In the genomic region with DNA sequence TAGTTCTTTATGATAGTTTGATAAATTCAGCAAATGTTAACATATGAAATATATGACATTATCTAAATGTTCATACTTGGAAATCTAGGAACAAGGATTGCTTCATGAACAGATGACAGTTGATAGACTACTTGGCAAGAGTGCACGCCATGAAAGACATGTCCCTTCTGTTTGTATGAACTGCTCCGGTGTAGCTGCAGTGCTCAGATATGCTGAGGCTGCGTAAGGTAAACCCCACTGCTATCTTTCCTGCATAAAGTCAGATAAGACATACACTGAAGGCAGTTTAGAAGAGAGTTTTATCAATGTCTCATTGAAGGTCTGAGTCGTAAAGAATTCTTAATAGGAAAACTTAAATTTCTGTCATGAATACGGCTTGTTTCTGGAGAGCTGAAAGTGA, we compare ENCODE assay signal across 29 mouse cellular contexts. TPM values are rescaled to one million over a fixed set of nuclear protein-coding genes. Genes with fewer than 3 reads are reported as not detected.
DNase-seq lines count a peak whose midpoint lies in the region; ATAC-seq and TF ChIP-seq lines count a peak whose summit lies in the region.
"Had no signal": no experiment of that assay in that cellular context is flagged by ENCODE, and none has a peak within 500 bp of the region (broad histone marks: within the 10 kb centered on the region; RNA-seq: fewer than 3 reads in every experiment).

No protein-coding gene starts in this region.

- 88% methylated on average over 5 of the region's 5 CpGs for WGBS in stomach, embryonic 15.5 days
- WGBS in stomach, postnatal 0 days, result 90% methylated on average over 5 of the region's 5 CpGs
- WGBS in liver, embryonic 14.5 days (ENCODE audit: insufficient replicate concordance), result 20% methylated on average over 5 of the region's 5 CpGs

- TF ChIP-seq CTCF in stomach, postnatal 0 days (IDR thresholded peaks at IDR 0.05; ENCODE audit: low read depth), result no peak
- no peak for TF ChIP-seq CTCF in liver, embryonic 14.5 days (IDR thresholded peaks at IDR 0.05; ENCODE audit: low read depth)

- peak; percentile 84; the same call in 1 of the 2 replicates for ATAC-seq in stomach, embryonic 15.5 days (ENCODE audit: insufficient read depth, low FRiP score, low read depth)
- no peak for ATAC-seq in stomach, postnatal 0 days (ENCODE audit: low FRiP score, low TSS enrichment)
- ATAC-seq in erythroid progenitor cell, adult 5-6 weeks (replicated peaks; ENCODE audit: low FRiP score, poor library complexity, severe bottlenecking), result peak; percentile 79
- ATAC-seq in liver, embryonic 14.5 days (ENCODE audit: insufficient read depth), result peak; percentile 97
- peak; percentile 99 for ATAC-seq in megakaryocyte-erythroid progenitor cell, adult 5-6 weeks (replicated peaks; ENCODE audit: low FRiP score, low TSS enrichment, poor library complexity, severe bottlenecking)
- ATAC-seq: forebrain, embryonic 14.5 days; inflammation-experienced regulatory T-cells, adult 6 months; midbrain, embryonic 16.5 days had no signal

- no peak overlapping the region for H3K4me2 ChIP-seq in stomach, embryonic 15.5 days
- no peak overlapping the region for H3K4me2 ChIP-seq in stomach, postnatal 0 days (replicated peaks; ENCODE audit: low read depth)
- H3K4me2 ChIP-seq in liver, embryonic 14.5 days (ENCODE audit: low read depth), result peak overlapping the region; percentile 46
- H3K4me2 ChIP-seq: embryonic facial prominence, embryonic 13.5 days; heart, embryonic 13.5 days; hindbrain, embryonic 13.5 days; lung, embryonic 14.5 days had no signal

- H3K27me3 ChIP-seq in stomach, embryonic 15.5 days (replicated peaks), result no peaks in the 10 kb centered on the region
- H3K27me3 ChIP-seq in stomach, postnatal 0 days (ENCODE audit: control insufficient read depth, insufficient read depth, low read length), result no peaks in the 10 kb centered on the region
- H3K27me3 ChIP-seq in liver, embryonic 14.5 days (ENCODE audit: control insufficient read depth, insufficient read depth, low read length), result no peaks in the 10 kb centered on the region
- H3K27me3 ChIP-seq: embryonic facial prominence, embryonic 13.5 days; heart, embryonic 13.5 days; hindbrain, embryonic 13.5 days had no signal

- no peaks in the 10 kb centered on the region for H3K4me1 ChIP-seq in stomach, embryonic 15.5 days
- no peaks in the 10 kb centered on the region for H3K4me1 ChIP-seq in stomach, postnatal 0 days (replicated peaks; ENCODE audit: control insufficient read depth, insufficient read depth)
- H3K4me1 ChIP-seq in liver, embryonic 14.5 days (replicated peaks; ENCODE audit: control insufficient read depth in 2 of 2, insufficient read depth in 2 of 2, low read length in 1 of 2), result peaks cover 3 to 14% of the 10 kb centered on the region in 2 experiments; a peak in 3 of 4 replicates
- H3K4me1 ChIP-seq: embryonic facial prominence, embryonic 13.5 days; heart, embryonic 13.5 days; hindbrain, embryonic 13.5 days; midbrain, embryonic 10.5 days had no signal

- H3K9ac ChIP-seq in stomach, embryonic 15.5 days, result no peak overlapping the region
- H3K9ac ChIP-seq in stomach, postnatal 0 days (ENCODE audit: low read length), result no peak overlapping the region
- peak overlapping the region; percentile 13; the same call in 1 of the 2 replicates for H3K9ac ChIP-seq in liver, embryonic 14.5 days (replicated peaks)
- H3K9ac ChIP-seq: embryonic facial prominence, embryonic 13.5 days; heart, embryonic 13.5 days; hindbrain, embryonic 13.5 days; lung, embryonic 14.5 days had no signal

- peaks cover 22% of the 10 kb centered on the region; the same call in 1 of the 2 replicates for H3K36me3 ChIP-seq in stomach, embryonic 15.5 days
- H3K36me3 ChIP-seq in stomach, postnatal 0 days (ENCODE audit: control insufficient read depth, insufficient read depth, low read length), result peaks cover 25% of the 10 kb centered on the region
- H3K36me3 ChIP-seq in liver, embryonic 14.5 days (replicated peaks; ENCODE audit: control insufficient read depth, insufficient read depth, low read depth), result peaks cover 30% of the 10 kb centered on the region

- H3K27ac ChIP-seq in stomach, embryonic 15.5 days, result no peak overlapping the region
- H3K27ac ChIP-seq in stomach, postnatal 0 days (replicated peaks), result no peak overlapping the region
- peak overlapping the region; percentile 56 for H3K27ac ChIP-seq in liver, embryonic 14.5 days
- H3K27ac ChIP-seq: embryonic facial prominence, embryonic 13.5 days; heart, embryonic 13.5 days; hindbrain, embryonic 13.5 days; layer of hippocampus, adult 2 months; midbrain, embryonic 10.5 days had no signal

- DNase-seq in stomach, postnatal 0 days (ENCODE audit: low spot score), result no peak
- DNase-seq in liver, embryonic 14.5 days (ENCODE audit: low read depth in 3 of 3, low spot score in 3 of 3), result peak; percentile 64 to 71 (median 68)
- DNase-seq in spleen, adult 18-20 months, result no peak
- DNase-seq in cerebellum, adult 8-10 months, result no peak
- no peak for DNase-seq in T-cell, adult 2 months (ENCODE audit: low spot score)
- DNase-seq: adrenal gland, postnatal 14 days; cerebellum, adult 11 months; cerebellum, postnatal 10 days; heart, postnatal 36 days; kidney, adult 9 months; kidney, postnatal 25 days; lung, embryonic 14.5 days; right cerebral cortex, adult 18-20 months had no signal

- TF ChIP-seq EP300 in stomach, postnatal 0 days (optimal IDR thresholded peaks at IDR 0.05), result no peak
- peak; percentile 95 for TF ChIP-seq EP300 in liver, embryonic 14.5 days (IDR thresholded peaks at IDR 0.05; ENCODE audit: low read depth)

- H3K9me3 ChIP-seq in stomach, embryonic 15.5 days, result no peaks in the 10 kb centered on the region
- no peaks in the 10 kb centered on the region for H3K9me3 ChIP-seq in stomach, postnatal 0 days (ENCODE audit: control insufficient read depth, low read length)
- H3K9me3 ChIP-seq in liver, embryonic 14.5 days (ENCODE audit: control insufficient read depth, low read length), result no peaks in the 10 kb centered on the region
- H3K9me3 ChIP-seq: embryonic facial prominence, embryonic 13.5 days; heart, embryonic 13.5 days; hindbrain, embryonic 13.5 days; midbrain, embryonic 10.5 days had no signal

- H3K4me3 ChIP-seq in stomach, embryonic 15.5 days (replicated peaks), result no peak overlapping the region
- H3K4me3 ChIP-seq in stomach, postnatal 0 days (ENCODE audit: low read depth, low read length), result no peak overlapping the region
- H3K4me3 ChIP-seq in liver, embryonic 14.5 days (ENCODE audit: insufficient read depth in 1 of 2, low read depth in 2 of 2, low read length in 2 of 2), result no peak overlapping the region
- H3K4me3 ChIP-seq: embryonic facial prominence, embryonic 13.5 days; heart, embryonic 13.5 days; hindbrain, embryonic 13.5 days; layer of hippocampus, adult 2 months; midbrain, embryonic 10.5 days; myocyte had no signal

RNA-seq across cellular contexts. Expression of a gene that starts 8.9 kb away (rescaled TPM):
- 20.4 and 20.7 TPM in 2 replicates for polyA plus RNA-seq in stomach, embryonic 15.5 days (2015; fragmentation: Nextera tagmentation; extraction: Ambion mirVana)
- 4.4 and 4.8 TPM in 2 replicates for polyA plus RNA-seq in stomach, postnatal 0 days (2015; fragmentation: Nextera tagmentation; extraction: Ambion mirVana)
- 21.3 and 31.0 TPM in 2 replicates for total RNA-seq in erythroid progenitor cell, adult 5-6 weeks (2015; ENCODE audit: low replicate concordance)
- 77.3 and 78.6 TPM in 2 replicates for total RNA-seq in erythroid progenitor cell, adult 5-6 weeks (2017; ENCODE audit: low replicate concordance)
- polyA plus RNA-seq in liver, embryonic 14.5 days (2012; rRNA removed), result 6.2 and 14.6 TPM in 2 replicates
- 6.8 and 11.0 TPM in 2 replicates for polyA plus RNA-seq in liver, embryonic 14.5 days (2014; fragmentation: Nextera tagmentation; extraction: Ambion mirVana)
- total RNA-seq in megakaryocyte-erythroid progenitor cell, adult 5-6 weeks (2014; fragmentation: Nextera tagmentation), result 68.4 and 72.0 TPM in 2 replicates
- total RNA-seq in megakaryocyte-erythroid progenitor cell, adult 5-6 weeks (2017), result 44.8 and 45.8 TPM in 2 replicates

RNA-seq across cellular contexts. Expression of a gene that starts 8.9 kb away (rescaled TPM):
- polyA plus RNA-seq in stomach, embryonic 15.5 days (2015; fragmentation: Nextera tagmentation; extraction: Ambion mirVana), result 19.2 and 20.0 TPM in 2 replicates
- polyA plus RNA-seq in stomach, postnatal 0 days (2015; fragmentation: Nextera tagmentation; extraction: Ambion mirVana), result 6.2 and 6.3 TPM in 2 replicates
- 15.5 and 21.6 TPM in 2 replicates for total RNA-seq in erythroid progenitor cell, adult 5-6 weeks (2015; ENCODE audit: low replicate concordance)
- 9.4 and 24.1 TPM in 2 replicates for total RNA-seq in erythroid progenitor cell, adult 5-6 weeks (2017; ENCODE audit: low replicate concordance)
- polyA plus RNA-seq in liver, embryonic 14.5 days (2012; rRNA removed), result 3.4 and 4.3 TPM in 2 replicates
- 13.2 and 14.3 TPM in 2 replicates for polyA plus RNA-seq in liver, embryonic 14.5 days (2014; fragmentation: Nextera tagmentation; extraction: Ambion mirVana)
- 23.0 and 32.7 TPM in 2 replicates for total RNA-seq in megakaryocyte-erythroid progenitor cell, adult 5-6 weeks (2014; fragmentation: Nextera tagmentation)
- 19.5 and 20.3 TPM in 2 replicates for total RNA-seq in megakaryocyte-erythroid progenitor cell, adult 5-6 weeks (2017)

RNA-seq across cellular contexts. Expression of a gene that starts 24.2 kb away (rescaled TPM):
- 9.6 and 15.6 TPM in 2 replicates for polyA plus RNA-seq in stomach, embryonic 15.5 days (2015; fragmentation: Nextera tagmentation; extraction: Ambion mirVana)
- 9.7 and 10.5 TPM in 2 replicates for polyA plus RNA-seq in stomach, postnatal 0 days (2015; fragmentation: Nextera tagmentation; extraction: Ambion mirVana)
- not detected in 2 replicates for total RNA-seq in erythroid progenitor cell, adult 5-6 weeks (2015; ENCODE audit: low replicate concordance)
- not detected in 2 replicates for total RNA-seq in erythroid progenitor cell, adult 5-6 weeks (2017; ENCODE audit: low replicate concordance)
- polyA plus RNA-seq in liver, embryonic 14.5 days (2012; rRNA removed), result 1.6 and 1.9 TPM in 2 replicates
- 2.0 and 2.1 TPM in 2 replicates for polyA plus RNA-seq in liver, embryonic 14.5 days (2014; fragmentation: Nextera tagmentation; extraction: Ambion mirVana)
- total RNA-seq in megakaryocyte-erythroid progenitor cell, adult 5-6 weeks (2014; fragmentation: Nextera tagmentation), result not detected in 2 replicates
- total RNA-seq in megakaryocyte-erythroid progenitor cell, adult 5-6 weeks (2017), result 0.23 TPM in 1 of 2 replicates, not detected in the other
- total RNA-seq: ES-E14; granulocyte monocyte progenitor cell, adult 5-6 weeks; layer of hippocampus, postnatal 25 days; left cerebral cortex, postnatal 10 days had no signal
- polyA plus RNA-seq: forebrain, embryonic 14.5 days; heart, embryonic 13.5 days; hindbrain, embryonic 13.5 days; inflammation-experienced regulatory T-cells, adult 6 months; midbrain, embryonic 16.5 days had no signal

Comparison
In these comparisons a context has a peak if more than half of its experiments do, and no peak if none do; other contexts are left out.
1. DNase-seq: peak in liver, embryonic 14.5 days (3 of 3); none in stomach, postnatal 0 days (single experiment), spleen, adult 18-20 months (0 of 2), cerebellum, adult 8-10 months (single experiment) and T-cell, adult 2 months (single experiment).